Mouse (Mus musculus): ENCODE measurements around the gene Prlr.

Gene Prlr

DNA sequence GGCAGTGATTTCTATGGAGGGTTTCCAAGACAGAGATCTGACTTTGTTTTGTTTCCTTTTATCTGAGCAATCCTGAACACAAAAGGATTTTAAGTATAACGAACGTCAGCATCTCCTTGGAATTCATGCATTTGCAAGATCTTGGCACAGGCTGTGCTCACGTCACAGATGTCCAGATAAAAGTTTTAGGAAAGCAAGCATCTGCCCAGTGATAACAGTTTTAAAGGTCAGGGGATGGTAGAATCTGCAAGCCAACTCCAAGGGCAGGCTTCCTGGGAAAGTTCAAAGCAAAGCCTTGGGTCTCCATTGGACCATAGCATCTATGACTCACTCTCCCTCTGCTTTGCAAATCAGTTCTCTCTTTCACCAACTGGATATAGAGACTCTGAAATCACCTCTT is 153.6 kb downstream of the Prlr start:
- no peak for DNase-seq (ENCODE audit: low spot score)

DNA sequence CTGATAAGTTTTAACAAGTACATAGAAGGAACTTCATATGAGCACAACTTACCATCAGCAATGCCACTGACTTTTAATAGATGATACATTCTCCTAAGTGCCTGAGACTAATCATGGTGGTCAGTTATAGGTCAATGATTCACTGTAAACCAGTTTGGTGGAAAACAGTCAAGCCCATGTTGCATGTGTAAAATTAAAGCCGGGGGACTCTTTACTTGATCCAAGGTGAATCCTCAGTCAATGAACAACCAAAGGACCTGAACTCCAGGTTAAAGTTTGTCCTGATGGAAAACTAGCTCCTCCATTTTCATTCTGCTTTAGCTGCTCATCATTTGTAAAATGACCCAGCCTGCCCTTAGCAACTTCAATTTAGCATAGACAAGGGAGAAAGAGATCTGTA is 155.5 kb downstream of the Prlr start:
- DNase-seq (ENCODE audit: low spot score): no peak

DNA sequence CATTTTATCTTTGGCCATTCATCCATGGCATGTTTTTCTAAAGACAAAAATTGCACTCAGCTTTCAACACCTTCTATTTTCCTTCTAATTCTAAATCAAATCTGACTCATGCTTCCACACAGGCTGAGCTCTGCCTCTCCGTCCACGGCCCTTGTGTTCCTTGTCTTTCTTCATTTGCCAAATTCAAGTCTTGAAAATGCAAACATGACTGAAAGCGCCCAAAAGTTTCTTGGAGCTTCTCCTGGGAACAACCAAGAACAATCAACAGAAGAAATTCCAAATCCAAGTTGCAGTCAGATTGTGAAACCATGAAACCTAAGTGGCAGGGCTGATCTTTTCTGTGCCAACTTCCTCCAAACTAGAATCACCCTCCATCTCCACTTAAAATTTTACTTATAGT is 161.6 kb downstream of the Prlr start:
- DNase-seq (ENCODE audit: low spot score): no peak

GRCm38 (mm10) chr15:10347044-10347443 is 170.0 kb downstream of the Prlr start:
- DNase-seq (ENCODE audit: low spot score): no peak

DNA sequence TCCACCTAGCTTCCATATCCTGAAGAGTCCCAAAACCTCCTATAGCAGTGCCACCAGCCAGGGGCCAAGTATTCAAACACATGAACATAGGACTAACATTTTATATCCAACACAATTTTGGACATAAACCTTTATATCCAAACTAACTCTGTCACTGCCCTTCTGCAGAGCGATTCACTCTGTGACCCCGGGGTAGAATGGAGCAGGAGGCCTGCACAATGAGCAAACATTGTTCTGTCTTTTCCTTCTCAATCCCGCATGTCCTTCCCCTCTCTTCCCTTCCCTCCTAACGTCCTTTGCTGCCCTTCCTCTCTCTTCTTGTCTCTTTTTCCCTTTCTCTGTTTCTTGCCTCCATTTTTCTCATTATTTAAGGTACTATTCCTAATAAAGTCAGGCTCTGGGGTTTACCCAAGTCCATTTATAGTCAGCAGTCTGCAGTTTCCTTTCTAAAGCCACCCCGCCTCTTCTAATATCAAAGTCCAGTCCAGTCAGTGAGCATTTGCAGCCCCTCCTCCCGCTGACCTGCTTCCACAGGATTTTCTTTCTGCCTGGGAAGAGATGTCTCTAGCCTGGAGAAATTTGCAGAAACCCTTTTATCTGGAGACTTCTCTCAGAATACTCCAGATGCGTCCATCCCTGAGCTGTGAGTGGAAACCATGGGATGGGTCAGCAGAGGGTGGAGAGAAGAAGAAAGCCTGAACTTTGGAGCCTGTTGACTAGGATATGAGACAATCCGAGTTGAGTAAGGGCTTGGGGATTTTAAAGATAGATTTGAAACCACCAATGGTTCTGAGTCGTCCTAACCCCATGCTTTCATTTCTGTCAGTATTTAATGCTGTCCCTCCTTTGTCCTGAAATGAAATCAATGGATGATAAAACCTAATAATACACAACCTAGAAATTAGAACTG is 181.3 kb downstream of the Prlr start, which contains the start of gene Agxt2:
Agxt2 (plus strand) TSS at position 494 of the 910 bp plus-strand sequence.
- no peak for DNase-seq (ENCODE audit: low spot score)

DNA sequence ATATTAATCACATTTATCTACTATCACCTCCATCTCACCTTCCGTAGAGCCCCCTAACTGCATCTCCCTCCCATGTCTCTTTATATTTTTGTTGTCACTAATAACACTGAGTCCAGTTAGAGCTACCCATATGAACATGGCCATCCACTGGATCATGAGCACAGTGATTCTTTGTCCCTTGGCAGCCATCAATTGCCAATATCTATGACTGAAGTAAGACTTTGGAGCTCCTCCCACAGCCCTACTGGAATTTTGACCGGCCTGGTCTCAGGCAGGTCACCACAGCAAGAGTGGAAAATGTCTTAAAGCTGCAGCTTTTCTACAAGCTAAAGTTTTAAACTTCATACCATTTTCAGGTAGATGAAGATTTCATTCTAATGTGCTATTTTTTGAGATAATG is 189.3 kb downstream of the Prlr start:
- DNase-seq (ENCODE audit: low spot score): no peak

GRCm38 (mm10) chr15:10375404-10375803 is 198.4 kb downstream of the Prlr start:
- DNase-seq (ENCODE audit: low spot score): no peak

DNA sequence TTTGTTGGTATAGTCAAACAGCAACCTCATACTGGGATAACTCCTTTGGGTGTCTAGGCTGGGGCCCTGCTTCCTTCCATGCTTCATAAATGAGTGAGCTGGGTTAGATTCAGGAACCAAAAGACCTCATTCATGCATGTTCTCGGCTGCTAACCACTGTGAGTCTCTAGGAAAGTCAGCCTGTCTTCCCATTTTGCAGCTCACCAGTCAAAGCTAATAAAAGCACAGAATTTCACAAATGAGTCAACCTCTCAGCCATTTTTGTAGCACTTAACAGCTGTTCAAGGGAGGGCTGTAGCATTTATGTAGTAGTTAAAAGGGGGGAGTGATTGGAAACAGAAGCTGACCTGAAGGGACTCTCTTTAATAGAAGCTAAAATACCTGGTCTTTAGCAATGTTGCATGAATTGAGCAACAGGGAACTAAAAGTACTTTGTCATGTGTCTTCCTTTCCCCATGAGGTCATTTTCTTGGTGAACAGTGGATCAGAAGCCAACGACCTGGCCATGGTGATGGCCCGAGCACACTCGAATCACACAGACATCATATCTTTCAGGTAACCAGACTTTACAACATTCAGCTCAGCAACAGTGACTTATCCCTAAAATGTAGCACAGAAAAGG is 201.4 kb downstream of the Prlr start:
- DNase-seq (ENCODE audit: low spot score): no peak

DNA sequence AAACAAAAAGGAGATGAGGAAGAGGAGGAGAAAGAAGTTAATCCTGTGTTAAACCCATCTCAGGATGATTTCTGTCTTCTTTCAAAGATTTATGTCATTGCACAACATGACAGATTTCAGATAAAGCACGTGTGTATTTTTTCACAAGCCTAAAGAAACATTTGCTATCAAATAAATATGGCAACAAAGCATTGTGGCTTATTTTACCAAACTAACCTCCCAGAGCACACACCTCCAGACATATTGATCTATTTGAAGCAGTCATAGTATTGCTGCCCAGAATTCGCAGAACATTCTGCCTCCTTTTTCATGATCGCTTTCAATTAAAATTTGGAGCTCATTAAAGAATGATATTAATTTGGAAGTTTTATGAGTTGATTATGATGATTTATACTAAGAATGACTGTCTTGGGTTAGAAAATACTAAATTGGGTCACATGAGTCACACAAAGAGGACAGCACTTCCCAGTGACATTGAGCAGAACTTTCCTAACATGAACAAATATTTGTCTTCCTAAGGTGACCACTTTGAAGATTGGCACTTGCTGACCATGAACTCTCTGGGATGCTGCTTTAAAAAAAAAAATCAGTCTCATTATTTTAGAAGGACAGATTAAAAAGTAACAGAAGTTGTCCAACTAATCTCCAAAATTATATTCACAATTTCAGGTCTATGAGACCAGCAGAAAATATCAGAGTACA is 202.9 kb downstream of the Prlr start:
- no peak for DNase-seq (ENCODE audit: low spot score)

DNA sequence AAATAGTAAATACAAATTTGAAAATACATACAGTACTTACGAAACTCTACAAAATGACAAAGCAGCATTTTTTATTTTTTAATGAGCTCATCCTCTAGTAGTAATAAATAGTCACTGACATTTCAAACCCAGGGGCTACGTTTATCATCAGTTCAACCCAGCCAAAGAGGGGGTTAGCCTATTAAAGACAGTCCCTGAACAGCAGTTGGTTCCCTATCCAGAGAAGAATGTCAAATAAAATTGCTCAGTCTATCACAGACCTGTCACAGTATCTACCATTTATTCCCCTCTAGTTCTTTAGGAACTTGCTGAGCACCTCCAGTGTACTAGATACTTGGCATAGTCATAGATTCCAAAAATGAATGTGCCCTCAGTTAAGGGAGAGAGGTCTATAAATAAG is 210.2 kb downstream of the Prlr start:
- DNase-seq (ENCODE audit: low spot score): no peak
